Mouse (Mus musculus) right cerebral cortex, postnatal 4 days (tissue): Measurements from ENCODE around the gene Eml1.

Source experiments
- DNase-seq: peaks from one replicate; pipeline ENCODE4 v3.0.0-alpha.2; 2022

Eml1 gene

DNA sequence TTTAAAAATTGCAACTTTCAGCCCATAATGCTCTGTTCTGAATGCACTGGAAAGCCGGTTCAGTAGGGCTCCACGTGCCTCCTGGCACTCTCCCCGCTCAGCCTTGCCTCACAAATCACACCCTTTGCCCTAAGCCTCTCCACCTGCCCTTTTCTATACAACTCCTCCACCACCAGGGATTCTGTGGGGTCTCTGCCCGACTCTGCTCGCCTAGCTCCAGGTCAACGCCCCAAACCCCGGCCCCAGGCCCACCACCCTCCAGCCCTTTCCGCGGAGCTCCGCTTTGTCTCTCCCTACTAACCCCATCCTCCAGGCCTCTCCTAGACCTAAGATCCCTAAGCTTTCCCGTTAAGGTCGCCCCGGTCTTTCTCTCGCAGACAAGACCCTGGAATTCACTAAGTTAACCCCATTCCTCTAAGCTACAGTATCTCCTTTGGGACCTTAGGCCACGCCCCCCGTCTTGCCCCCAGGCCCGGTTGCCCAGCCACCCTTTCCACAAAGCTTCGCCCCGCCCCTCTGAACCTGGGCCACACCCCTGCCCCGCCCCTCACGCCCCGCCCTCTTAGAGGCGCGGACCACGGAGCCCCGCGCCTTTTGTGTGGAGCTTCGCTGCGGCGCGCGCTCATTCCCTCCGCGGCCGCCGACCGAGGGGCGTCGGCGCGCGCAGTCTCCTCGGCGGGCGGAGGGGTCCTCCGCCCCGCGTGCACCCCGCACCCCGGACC lies 183.5 kb downstream of the Eml1 start, which contains the start of gene Evl:
TSS of gene Evl (plus strand) at position 601 of the 722 bp plus-strand sequence.
- peak; percentile 95 for DNase-seq

DNA sequence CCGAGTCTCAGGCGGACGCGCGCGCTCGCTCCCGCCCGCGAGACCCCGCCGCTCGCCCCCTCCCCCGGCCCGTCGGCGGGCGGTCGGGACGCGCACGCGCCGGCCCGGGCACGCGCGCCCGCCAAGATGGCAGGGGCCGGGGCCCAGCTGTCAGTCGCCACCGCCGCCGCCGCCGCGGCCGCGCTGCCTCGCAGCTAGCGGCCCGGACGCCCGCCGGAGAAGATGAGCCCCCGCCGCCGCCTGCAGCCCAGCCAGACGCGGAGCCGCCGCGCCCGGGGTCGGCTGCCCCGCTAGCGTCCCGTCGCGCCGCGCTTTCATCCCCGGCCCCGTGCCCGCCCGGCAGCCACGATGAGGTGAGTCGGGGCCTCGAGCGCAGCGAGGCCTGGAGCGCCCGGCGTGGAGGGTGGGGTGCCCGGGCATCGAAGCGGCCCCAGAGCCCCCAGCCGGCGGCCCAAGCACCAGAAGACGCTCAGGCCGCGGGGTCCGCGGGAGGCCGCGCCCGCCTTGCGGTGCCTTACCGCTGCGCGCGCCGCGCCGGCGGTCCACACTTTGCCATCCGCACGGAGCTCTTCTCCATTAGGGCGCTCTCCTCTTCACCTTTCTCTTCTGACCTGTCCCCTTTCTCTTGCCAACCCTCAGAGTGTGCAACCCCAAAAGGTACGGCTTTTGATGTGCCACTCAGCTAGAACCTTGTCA lies 184.3 kb downstream of the Eml1 start:
- no peak for DNase-seq

DNA sequence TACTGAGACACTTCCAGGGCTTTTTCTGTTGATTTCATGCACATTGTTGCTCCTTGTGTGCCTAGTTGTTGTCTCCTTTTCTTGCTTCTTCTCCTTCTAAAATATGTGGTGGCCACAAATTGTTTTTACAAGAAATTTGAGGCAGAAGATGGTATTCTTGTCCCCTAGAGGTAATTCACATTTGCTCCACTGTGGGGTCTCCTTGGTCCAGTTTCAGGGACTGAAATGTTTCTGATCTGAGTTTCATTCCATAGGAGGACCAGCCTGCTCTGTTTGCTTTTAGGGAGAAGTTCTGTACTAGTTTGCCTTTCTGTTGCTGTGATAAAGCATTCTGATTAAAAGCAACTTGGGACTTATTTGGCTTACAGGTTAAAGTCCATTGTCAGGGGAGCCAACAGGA lies 187.4 kb downstream of the Eml1 start:
- DNase-seq, result no peak

DNA sequence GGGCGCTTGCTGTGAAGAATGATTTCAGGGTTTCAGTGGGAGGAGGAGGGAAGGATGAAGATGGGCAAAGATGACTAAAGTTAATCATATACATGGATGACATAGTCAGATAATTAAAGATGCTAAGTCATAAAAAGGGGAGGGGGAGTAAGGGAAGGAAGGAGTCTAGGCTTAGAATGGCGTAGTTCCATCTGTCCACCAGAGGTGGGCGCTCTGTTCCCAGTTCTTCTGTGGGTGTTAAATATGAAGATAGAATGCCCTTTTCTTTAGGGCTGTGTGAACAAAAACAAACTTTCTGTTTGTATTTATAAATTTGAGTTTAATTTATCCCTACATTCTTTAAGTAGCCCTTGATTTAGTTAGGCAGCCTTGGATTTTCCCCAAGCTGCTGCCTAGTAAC lies 192.5 kb downstream of the Eml1 start:
- DNase-seq, result no peak

DNA sequence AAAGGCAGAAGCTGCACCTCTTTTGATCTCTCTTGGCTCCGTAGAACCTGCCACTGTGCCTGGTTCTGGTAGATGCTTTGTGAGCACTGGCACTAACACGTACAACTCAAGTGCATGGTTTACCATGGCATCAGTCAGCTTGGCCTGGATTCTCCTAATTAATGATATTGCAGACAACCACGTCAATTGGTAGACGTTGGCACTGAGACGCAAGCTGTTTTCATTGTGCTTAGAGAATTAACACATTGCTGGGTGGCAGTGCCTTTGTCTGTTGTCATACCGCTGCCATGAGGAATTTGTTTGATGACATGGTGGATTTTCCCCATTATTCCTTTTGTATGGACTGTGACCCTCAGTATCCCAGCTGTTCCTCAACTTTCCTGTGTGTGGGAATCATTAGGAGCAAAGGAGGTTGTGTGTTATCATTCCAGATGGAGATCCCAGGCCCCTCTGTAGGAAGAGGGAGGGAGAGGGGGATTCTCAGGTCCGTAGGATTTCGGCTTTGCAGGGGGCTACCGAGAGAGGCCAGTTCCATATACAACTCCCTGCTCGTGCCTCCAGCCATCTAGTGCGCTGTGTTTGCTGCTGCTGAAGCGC lies 194.3 kb downstream of the Eml1 start:
- no peak for DNase-seq

DNA sequence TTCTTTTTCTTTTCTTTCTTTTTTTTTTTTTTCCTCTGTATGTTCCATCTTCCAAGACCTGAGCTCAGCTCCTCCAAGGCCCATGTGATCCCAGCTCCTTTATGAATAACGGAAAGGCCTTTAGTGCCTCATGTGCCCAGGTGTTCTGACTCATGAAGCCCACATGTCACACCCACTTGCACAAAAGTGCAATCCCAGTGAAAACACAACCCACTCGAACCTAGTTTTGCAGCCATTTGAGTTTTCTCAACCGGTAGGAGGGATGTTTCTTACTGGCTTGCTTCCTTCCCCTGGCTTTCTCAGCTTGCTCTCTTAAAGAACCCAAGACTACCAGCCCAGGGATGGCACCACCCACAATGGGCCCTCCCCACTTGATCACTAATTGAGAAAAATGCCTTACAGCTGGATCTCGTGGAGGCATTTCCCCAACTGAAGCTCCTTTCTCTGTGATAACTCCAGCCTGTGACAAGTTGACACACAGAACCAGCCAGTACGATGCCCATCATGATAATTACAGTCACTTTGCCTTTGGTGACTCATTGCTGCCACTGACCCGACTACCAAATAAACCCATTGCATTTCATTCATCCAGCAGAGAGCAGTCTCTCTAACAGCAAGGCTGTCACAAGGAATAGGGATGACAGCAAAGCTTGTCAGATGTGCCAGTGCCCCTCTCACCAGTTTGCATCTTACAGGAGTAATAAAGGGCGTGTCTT lies 208.6 kb downstream of the Eml1 start:
- no peak for DNase-seq

DNA sequence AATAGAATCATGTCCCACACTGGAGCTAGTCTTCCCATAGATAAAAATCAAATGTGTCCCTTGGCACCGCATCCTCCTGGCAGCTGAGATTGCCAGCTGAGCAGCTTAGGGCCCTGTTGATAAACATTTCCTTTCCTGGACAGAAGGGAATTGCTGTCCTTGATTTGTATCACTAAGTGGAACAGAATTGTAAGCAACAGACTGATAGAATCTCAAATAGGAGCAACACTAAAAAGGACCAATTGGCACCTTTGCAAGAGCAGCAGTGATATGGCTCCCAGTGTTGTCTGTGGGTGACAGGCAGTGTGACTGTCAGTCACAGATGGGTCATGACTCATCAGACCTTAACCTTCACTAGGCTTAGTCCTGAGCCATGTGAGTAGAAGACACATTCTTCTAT lies 213.0 kb downstream of the Eml1 start:
- DNase-seq, result no peak
